Mouse (Mus musculus): ENCODE data around the gene 4930432M17Rik.

GRCm38 (mm10) chr3:121682439-121683411 is 12.2 kb downstream of the 4930432M17Rik start:
- TF ChIP-seq POLR2A (IDR thresholded peaks at IDR 0.05; ENCODE audit: low read depth, low read length) (no peak), CTCF (IDR thresholded peaks at IDR 0.05; ENCODE audit: borderline replicate concordance, insufficient read depth, low read length) (no peak)
